Mouse (Mus musculus) embryonic facial prominence, embryonic 12.5 days (tissue): Measurements from ENCODE around the gene Slc6a20b. TPM values are rescaled to one million over a fixed set of nuclear protein-coding genes. Genes with fewer than 3 reads are reported as not detected.

ENCODE experiments used
- ATAC-seq: fragments of 200-750 bp; cut with Nextera tagmentation; 2 replicates; pipeline ENCODE4 v1.8.0; 2017; ENCODE audit not compliant: insufficient number of reproducible peaks, insufficient read depth, low FRiP score, low TSS enrichment
- H3K27ac ChIP-seq: fragments of 300-500 bp; sonication (generic); 2 replicates; pipeline ENCODE4 v1.5.1; 2016; ENCODE audit warnings: mild to moderate bottlenecking
- H3K27me3 ChIP-seq: fragments of 300-500 bp; sonication (generic); 2 replicates; pipeline ENCODE4 v1.6.1; 2016; ENCODE audit warnings: mild to moderate bottlenecking, moderate library complexity
- H3K36me3 ChIP-seq: fragments of 300-500 bp; sonication (generic); 2 replicates; pipeline ENCODE4 v1.6.1; 2016; ENCODE audit warnings: mild to moderate bottlenecking
- H3K4me1 ChIP-seq: fragments of 300-500 bp; sonication (generic); 2 replicates; pipeline ENCODE4 v1.6.1; 2016
- H3K4me2 ChIP-seq: fragments of 300-500 bp; sonication (generic); replicated peaks from 2 replicates; pipeline ENCODE4 v1.6.1; 2016; ENCODE audit warnings: mild to moderate bottlenecking, moderate library complexity
- H3K4me3 ChIP-seq: fragments of 300-500 bp; sonication (generic); 2 replicates; pipeline ENCODE4 v1.5.1; 2016; ENCODE audit warnings: mild to moderate bottlenecking
- H3K9ac ChIP-seq: fragments of 300-500 bp; sonication (generic); 2 replicates; pipeline ENCODE4 v1.6.1; 2016; ENCODE audit warnings: mild to moderate bottlenecking, moderate library complexity
- H3K9me3 ChIP-seq: fragments of 300-500 bp; sonication (generic); 2 replicates; pipeline ENCODE4 v1.6.1; 2016; ENCODE audit warnings: mild to moderate bottlenecking, moderate library complexity
- WGBS: fragments of 180-500 bp; shearing (Covaris S2); methylation state at CpG from one replicate; pipeline ENCODE4 v1.1.7; 2016; 5-methylcytosine and 5-hydroxymethylcytosine counted together
- polyA plus RNA-seq: library from polyadenylated mRNA; unstranded; fragments of >200 nt; fragmentation: Nextera tagmentation; extraction: Ambion mirVana; gene quantifications from 2 replicates; pipeline ENCODE4 v1.2.1, GENCODE M21; 2016

Slc6a20b gene
- polyA plus RNA-seq, 1 experiment from 2014 or later, result 0.23 TPM

DNA sequence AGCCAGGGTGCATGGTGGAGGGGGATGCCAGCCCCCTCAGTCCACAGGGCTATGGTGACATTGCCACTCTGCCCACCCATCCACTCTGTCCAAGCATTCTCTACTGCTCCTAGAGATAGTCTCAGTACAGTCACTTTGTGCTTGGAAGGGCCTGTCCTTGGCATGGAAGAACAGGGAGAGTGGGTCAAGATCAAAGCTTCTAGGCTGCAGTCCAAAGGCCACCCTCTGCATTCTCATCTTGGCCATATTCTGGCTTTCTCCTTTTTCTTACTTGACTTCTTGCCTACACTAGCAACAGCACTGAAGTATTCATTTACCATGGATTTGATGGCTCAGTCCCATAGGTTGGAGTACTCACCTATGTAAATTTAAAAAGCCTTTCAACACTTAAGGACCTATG is 5.9 kb upstream of the Slc6a20b start:
- no peaks in the 10 kb centered on the region for H3K9me3 ChIP-seq
- no peak overlapping the region for H3K27ac ChIP-seq
- no peak overlapping the region for H3K9ac ChIP-seq
- H3K4me1 ChIP-seq, result no peaks in the 10 kb centered on the region
- no peaks in the 10 kb centered on the region for H3K36me3 ChIP-seq
- H3K27me3 ChIP-seq, result no peaks in the 10 kb centered on the region
- ATAC-seq, result no peak
- no peak overlapping the region for H3K4me3 ChIP-seq
- H3K4me2 ChIP-seq, result no peak overlapping the region

DNA sequence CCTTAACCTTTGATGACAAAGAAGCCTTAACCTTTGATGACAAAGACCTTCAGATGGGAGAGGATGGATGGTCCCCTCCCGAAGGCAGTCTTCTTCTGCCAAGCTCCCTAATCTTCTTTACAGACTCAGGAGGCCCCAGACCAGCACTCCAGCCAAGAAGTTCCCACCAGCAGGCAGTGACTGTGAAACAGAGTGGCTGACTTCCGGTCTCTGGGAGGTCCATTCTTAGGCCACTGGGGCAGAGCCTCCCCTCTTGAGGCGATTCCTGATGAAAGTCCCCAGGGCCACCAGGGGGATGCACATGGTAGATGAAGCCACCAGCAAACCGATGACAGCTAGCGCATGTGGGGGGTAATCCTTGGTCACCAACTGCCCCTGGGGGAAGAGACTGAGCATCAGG is 4.4 kb upstream of the Slc6a20b start:
- H3K4me2 ChIP-seq, result no peak overlapping the region
- no peak overlapping the region for H3K9ac ChIP-seq
- H3K36me3 ChIP-seq, result no peaks in the 10 kb centered on the region
- no peaks in the 10 kb centered on the region for H3K27me3 ChIP-seq
- WGBS, result 62% methylated on average over 5 of the region's 5 CpGs
- H3K4me3 ChIP-seq, result no peak overlapping the region
- H3K27ac ChIP-seq, result no peak overlapping the region
- no peak for ATAC-seq
- H3K9me3 ChIP-seq, result no peaks in the 10 kb centered on the region
- H3K4me1 ChIP-seq, result no peaks in the 10 kb centered on the region

DNA sequence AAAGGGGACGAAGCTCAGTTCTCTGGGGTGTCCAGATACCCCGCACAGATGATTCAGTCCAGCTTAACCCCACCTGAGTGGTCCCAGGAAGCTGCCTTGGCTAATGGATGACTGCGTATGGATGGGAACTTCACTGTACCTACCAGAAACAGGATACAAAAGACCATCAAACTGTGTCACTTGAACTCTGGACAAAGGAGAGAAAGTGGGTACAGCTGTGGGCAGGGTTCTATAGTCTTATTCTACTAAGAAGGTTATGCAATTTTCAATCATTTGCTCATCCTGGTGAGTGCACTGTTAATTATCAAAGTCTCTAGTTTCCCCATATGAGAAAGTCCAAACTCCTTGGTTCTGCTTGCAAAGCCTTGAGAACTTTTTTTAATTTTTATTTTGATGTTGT is 628 bp upstream of the Slc6a20b start:
- WGBS, result 87% methylated on average over 3 of the region's 3 CpGs
- no peaks in the 10 kb centered on the region for H3K36me3 ChIP-seq
- no peak overlapping the region for H3K9ac ChIP-seq
- H3K4me1 ChIP-seq, result no peaks in the 10 kb centered on the region
- H3K4me3 ChIP-seq, result no peak overlapping the region
- H3K9me3 ChIP-seq, result no peaks in the 10 kb centered on the region
- no peak overlapping the region for H3K4me2 ChIP-seq
- no peaks in the 10 kb centered on the region for H3K27me3 ChIP-seq
- no peak overlapping the region for H3K27ac ChIP-seq
- no peak for ATAC-seq

DNA sequence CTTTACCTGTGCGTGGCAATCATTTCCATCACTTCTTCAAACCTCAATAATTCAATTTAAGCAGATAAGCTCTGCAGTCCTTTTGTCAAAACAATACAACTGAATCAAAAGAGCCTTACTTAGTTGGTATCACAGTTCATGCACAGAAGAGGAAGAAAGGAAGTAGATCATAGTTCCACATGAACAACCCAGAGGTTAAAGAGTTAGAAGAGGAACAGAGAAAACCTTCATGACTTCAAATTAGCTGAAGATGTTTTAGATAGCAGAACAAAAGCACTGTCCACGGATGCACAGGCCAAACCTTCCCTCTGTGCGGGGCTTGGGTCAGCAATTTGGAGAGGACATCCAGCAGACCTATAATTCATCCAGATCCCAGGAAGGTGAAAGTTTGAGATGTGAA is 699 bp downstream of the Slc6a20b start:
- Histone ChIP-seq H3K36me3 (no peaks in the 10 kb centered on the region), H3K4me1 (no peaks in the 10 kb centered on the region), H3K9me3 (no peaks in the 10 kb centered on the region), H3K27me3 (no peaks in the 10 kb centered on the region), H3K27ac (no peak overlapping the region), H3K4me3 (no peak overlapping the region), H3K4me2 (no peak overlapping the region), H3K9ac (no peak overlapping the region)
- ATAC-seq, result no peak
- 79% methylated on average over 3 of the region's 3 CpGs for WGBS

DNA sequence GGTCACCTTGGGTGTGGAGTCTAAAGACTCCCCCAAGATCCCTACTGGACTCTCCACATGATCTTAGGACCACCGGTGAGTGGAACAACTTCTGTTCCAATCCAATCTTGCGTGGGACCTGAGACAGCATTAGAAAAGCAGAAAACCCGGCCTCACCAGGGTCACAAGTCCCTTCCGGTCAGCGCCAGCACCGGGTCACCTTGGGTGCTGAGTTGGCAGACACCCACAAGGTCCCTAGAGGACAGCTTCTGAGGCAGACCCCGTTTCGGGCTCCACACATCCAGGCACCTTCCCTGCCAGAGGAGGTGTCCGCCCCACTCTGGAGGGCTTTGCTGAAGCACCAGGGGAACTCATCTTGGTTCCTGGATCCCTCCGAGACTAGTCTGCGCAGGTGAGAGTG is 6.5 kb downstream of the Slc6a20b start:
- H3K4me1 ChIP-seq, result no peaks in the 10 kb centered on the region
- H3K4me3 ChIP-seq, result no peak overlapping the region
- no peaks in the 10 kb centered on the region for H3K36me3 ChIP-seq
- H3K9ac ChIP-seq, result no peak overlapping the region
- H3K27ac ChIP-seq, result no peak overlapping the region
- no peak overlapping the region for H3K4me2 ChIP-seq
- ATAC-seq, result no peak
- 91% methylated on average over 11 of the region's 11 CpGs for WGBS
- H3K9me3 ChIP-seq, result no peaks in the 10 kb centered on the region
- no peaks in the 10 kb centered on the region for H3K27me3 ChIP-seq

DNA sequence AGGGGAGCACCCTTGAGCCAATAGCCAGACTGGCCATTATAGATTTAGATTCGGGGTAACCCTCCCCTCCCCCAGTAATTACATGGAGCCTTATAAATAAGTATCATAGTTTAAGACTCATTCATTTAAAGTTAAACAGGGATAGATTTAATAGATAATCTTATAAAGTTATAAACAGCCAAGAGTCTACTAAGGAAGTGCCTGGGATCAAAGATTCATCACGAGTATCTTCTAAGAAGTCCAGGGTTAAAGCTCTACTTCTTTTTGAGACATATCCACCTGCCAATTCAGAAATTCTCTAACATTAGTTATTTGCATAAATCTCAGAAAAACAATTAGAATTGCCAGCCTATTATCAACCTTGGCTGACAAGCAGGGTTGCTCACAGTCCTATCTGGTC is 7.6 kb downstream of the Slc6a20b start:
- Histone ChIP-seq H3K9me3 (no peaks in the 10 kb centered on the region), H3K4me3 (no peak overlapping the region), H3K4me2 (no peak overlapping the region), H3K36me3 (no peaks in the 10 kb centered on the region), H3K27ac (no peak overlapping the region), H3K27me3 (no peaks in the 10 kb centered on the region), H3K4me1 (no peaks in the 10 kb centered on the region), H3K9ac (no peak overlapping the region)
- ATAC-seq, result no peak
- 85% methylated on average over 2 of the region's 2 CpGs for WGBS

DNA sequence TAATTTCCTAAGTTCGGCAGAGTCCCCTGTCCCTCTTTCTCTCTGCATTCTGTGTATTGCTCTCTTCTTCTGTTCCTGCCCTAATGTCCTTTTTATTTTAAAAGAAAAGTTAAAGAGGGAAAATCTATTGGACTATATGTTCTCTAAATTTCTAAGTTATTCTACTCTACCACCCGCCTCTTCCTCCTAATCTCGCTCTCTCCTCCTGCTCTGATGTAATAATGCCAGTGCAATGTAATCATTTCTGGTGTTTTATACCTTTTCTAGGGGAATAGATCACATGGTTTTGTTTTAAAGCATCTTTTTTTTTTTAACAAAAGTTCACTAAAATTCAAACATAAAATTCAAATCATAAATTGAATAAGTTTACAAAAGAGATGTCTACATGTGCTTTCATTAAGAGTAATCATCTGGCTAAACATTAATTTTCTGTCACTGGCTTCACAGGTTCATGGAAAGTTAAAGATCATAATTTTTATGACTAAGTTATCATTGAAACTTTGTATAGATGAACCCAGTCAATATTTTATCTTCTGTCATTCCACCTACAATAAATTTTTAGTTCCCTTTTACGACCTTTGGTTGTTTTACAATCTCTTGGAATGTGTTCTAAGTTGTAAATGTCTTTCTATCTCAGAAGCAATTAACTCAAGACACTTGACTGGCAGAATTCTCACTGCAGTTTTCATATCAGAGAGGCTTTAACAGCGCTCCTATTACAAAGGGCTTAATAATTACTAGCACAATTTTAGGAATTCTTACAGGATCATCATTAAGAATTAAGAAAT is 11.9 kb downstream of the Slc6a20b start:
- ATAC-seq, result no peak
- no peaks in the 10 kb centered on the region for H3K4me1 ChIP-seq

DNA sequence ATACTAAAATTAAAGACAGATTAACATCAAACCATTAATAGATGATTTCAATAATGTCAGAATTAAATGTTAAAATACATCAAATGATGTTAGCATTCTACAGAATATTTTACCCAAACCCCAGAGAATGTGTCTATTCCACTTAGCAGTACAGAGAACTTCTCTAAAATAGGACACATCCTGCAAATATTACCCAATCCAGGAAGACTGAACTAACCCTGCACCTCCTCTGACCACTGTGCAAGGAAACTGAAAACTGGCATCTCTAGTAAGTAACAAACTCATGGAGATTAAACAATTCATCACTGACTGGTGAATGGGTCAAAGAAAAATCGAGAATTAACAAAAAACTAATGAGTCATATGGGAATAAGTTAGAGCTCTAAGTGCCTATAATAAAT is 30.8 kb downstream of the Slc6a20b start:
- H3K4me2 ChIP-seq, result no peak overlapping the region
- no peaks in the 10 kb centered on the region for H3K4me1 ChIP-seq
- H3K27ac ChIP-seq, result no peak overlapping the region
- no peak for ATAC-seq
- WGBS, result 84% methylated on average over 1 of the region's 1 CpGs
- H3K4me3 ChIP-seq, result no peak overlapping the region
- H3K27me3 ChIP-seq, result no peaks in the 10 kb centered on the region
- no peaks in the 10 kb centered on the region for H3K9me3 ChIP-seq
- no peaks in the 10 kb centered on the region for H3K36me3 ChIP-seq
- H3K9ac ChIP-seq, result no peak overlapping the region

More for the DNA sequence above, 11.9 kb downstream of the Slc6a20b start:
- Histone ChIP-seq H3K9ac (no peak overlapping the region), H3K36me3 (no peaks in the 10 kb centered on the region), H3K4me3 (no peak overlapping the region), H3K4me2 (no peak overlapping the region), H3K27ac (no peak overlapping the region), H3K9me3 (no peaks in the 10 kb centered on the region), H3K27me3 (no peaks in the 10 kb centered on the region)
- 89% methylated on average over 5 of the region's 5 CpGs for WGBS

DNA sequence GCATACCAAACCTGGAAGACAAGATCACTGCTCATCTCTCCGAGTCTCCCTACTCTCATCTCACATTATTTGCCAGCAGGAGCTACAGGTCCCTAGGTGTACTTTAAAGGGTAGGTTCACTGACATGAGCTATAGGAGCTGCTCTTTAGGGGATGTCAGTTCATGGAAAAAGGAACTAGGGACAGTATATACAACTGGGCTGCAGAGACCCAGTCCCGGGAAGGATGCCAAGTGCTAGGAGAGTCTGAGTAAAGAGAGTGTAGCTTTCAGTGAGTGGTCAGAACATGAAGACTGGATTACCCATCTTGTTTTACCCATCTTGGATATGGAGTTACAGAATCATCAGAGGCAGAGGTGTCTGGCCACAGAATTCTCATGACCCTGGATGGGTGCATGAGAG is 35.0 kb downstream of the Slc6a20b start:
- Histone ChIP-seq H3K36me3 (0 out of 2 replicates have a peak, but pooled peaks cover 6% of the 10 kb centered on the region), H3K27me3 (no peaks in the 10 kb centered on the region), H3K4me3 (no peak overlapping the region), H3K4me2 (no peak overlapping the region), H3K9ac (no peak overlapping the region), H3K4me1 (no peaks in the 10 kb centered on the region), H3K9me3 (no peaks in the 10 kb centered on the region), H3K27ac (no peak overlapping the region)
- WGBS, result 95% methylated on average over 2 of the region's 2 CpGs
- ATAC-seq, result no peak

DNA sequence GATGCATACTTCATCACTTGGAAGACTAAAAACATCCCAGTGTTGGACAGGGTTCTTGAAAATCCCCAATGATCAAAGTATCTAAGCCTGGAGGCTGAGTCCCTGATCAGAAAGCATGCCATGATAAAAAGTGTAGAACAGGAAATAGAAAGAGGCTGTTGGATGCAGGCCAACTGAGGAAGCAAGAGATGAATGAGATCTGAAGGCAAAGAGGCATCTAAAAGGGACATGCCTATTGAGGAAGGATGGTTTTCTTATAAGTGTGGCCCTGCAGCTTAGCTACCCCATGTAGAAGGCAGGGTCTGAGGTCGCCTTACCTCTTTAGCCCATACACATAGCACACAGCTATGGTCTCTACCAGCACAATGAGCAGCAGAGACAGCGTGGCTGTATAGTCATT is 35.5 kb downstream of the Slc6a20b start:
- Histone ChIP-seq H3K9me3 (no peaks in the 10 kb centered on the region), H3K27me3 (no peaks in the 10 kb centered on the region), H3K36me3 (0 out of 2 replicates have a peak, but pooled peaks cover 6% of the 10 kb centered on the region), H3K27ac (no peak overlapping the region), H3K4me2 (no peak overlapping the region), H3K9ac (no peak overlapping the region), H3K4me3 (no peak overlapping the region), H3K4me1 (no peaks in the 10 kb centered on the region)
- ATAC-seq, result no peak
- WGBS, result 92% methylated on average over 2 of the region's 2 CpGs

DNA sequence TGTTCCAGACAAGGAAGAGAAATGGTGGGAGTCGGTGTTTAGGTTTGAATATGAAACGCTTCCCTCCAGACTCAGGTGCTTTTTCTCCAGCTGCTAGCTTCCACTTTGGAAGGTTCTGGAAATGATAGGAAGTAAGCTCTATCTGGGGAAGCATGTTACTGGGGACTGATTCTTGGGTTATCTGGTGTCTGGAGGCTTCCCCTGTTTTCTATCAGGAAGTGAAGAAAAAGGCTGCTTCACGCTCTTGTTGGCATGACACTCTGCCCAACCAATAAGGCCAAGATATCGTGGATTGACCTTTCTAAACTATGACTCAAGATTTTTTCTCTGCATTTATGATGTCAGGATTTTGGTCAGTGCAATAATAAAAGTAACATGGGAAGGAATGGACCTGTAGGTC is 37.2 kb downstream of the Slc6a20b start:
- 94% methylated on average over 4 of the region's 4 CpGs for WGBS
- no peaks in the 10 kb centered on the region for H3K4me1 ChIP-seq
- H3K4me2 ChIP-seq, result no peak overlapping the region
- H3K27ac ChIP-seq, result no peak overlapping the region
- no peaks in the 10 kb centered on the region for H3K9me3 ChIP-seq
- no peak overlapping the region for H3K9ac ChIP-seq
- H3K4me3 ChIP-seq, result no peak overlapping the region
- no peak for ATAC-seq
- peaks cover 6% of the 10 kb centered on the region; the same call in 1 of the 2 replicates for H3K36me3 ChIP-seq
- no peaks in the 10 kb centered on the region for H3K27me3 ChIP-seq

DNA sequence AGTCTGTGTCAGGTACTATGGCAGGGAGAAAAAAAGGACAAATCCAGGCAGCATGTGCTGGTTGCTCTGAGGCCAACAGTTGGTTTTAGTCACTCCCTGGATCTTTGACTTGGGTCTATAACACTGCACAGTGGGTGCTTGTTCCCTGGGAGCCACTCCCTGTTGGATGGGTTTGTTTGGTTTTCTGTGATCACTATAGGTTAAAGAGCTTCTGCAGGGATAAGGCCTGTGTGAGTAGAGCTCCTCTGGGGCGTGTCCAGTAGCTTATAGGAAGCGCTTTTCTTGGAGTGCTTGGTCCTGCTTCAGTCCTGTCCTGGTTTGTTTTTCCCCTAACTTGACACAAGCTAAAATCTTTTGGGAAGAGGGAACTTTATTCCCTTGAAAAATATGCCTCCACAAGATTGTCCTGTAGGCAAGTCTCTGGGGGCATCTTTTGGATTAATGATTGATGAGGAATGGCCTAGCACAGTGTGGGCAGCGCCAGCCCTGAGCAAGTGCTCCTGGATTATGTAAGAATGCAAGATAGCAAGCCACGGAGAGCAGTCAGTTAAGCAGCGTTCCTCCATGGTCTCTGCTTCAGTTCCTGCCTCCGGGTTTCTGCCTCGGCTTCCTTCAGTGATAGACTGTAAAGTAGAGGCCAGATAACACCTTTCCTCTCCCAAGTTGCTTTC is 43.0 kb downstream of the Slc6a20b start:
- Histone ChIP-seq H3K4me3 (no peak overlapping the region), H3K9me3 (no peaks in the 10 kb centered on the region), H3K4me1 (no peaks in the 10 kb centered on the region), H3K27ac (no peak overlapping the region), H3K4me2 (no peak overlapping the region), H3K27me3 (no peaks in the 10 kb centered on the region), H3K9ac (no peak overlapping the region), H3K36me3 (peaks cover 17% of the 10 kb centered on the region)
- WGBS, result 82% methylated on average over 7 of the region's 7 CpGs
- no peak for ATAC-seq
